Mouse (Mus musculus): ENCODE results near the gene Hipk2.

Gene Hipk2

DNA sequence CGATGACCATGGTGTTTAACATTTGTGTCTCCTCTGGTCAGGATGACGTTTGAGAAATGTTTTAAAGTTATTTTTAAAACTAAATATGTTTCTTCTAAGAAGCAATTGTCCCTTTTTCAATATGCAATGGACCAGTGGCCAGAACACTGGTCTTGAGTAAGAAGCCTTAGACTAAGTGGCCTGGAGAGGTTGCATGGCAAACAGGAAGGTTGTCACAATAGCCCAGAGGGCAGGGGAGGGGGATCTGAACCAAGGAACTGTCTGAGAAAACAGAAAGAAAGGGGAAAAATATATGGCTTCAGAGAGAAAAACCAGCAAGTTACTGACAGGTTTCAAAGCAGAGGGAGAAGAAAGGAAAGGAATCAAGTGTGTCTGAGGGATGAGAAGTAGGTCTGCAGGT lies 47.8 kb downstream of the Hipk2 start:
- DNase-seq (ENCODE audit: low spot score) = no peak

DNA sequence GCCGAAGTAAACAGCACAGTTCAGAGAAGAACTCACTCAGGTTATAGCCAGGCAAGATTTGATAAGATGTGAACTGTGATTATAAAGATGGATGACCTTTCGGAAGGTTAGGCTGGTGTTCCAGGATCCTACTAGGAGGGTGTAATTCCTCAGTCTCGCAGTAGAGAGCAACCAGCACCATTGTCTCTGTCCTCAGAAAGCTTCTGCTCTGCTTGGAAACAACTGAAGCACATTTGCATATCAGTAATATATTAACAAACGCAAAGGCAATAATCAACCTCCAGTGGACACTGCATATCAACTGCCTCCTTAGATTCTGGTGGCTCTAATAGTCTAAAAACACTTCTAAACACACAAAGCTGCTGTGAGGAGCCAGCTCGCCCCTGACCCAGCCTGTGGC lies 48.5 kb downstream of the Hipk2 start:
- DNase-seq (ENCODE audit: low spot score) = no peak

DNA sequence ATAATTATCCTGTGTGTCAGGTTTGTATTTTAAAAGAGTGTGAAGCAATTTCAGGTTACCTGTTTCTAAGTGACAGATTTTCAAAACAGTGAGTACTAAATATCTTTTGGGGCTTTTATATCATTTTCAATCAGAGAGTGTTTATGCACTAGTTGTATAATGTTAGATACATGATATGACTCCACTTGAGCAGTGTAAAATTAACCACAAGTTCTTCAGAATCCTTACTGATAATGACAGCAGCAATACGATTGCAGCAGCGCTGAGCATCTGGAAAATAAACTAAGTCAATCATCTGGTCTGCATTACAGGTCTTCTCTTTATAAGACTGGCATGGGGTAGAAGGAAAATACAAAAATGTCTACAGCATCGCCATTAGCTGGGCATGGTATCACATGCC lies 49.1 kb downstream of the Hipk2 start:
- no peak for DNase-seq (ENCODE audit: low spot score)

DNA sequence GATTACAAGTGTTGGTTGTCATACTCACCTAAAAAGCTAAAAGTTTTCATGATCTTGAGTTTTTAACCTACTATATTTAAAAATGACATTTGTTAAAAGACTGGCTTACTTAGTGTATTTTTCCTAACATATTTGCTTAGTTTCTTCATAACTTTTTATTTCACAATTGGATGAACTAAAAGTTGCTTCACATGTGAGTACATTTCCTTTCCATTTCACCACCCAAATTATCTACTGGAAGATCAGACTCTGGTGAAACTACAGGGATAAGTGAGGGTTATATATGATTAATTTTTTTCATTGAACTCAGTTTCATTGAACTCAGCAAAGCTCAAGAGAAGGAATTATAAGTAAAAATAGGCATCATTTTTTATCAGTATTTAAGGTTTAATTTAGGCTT lies 50.1 kb downstream of the Hipk2 start:
- no peak for DNase-seq (ENCODE audit: low spot score)

DNA sequence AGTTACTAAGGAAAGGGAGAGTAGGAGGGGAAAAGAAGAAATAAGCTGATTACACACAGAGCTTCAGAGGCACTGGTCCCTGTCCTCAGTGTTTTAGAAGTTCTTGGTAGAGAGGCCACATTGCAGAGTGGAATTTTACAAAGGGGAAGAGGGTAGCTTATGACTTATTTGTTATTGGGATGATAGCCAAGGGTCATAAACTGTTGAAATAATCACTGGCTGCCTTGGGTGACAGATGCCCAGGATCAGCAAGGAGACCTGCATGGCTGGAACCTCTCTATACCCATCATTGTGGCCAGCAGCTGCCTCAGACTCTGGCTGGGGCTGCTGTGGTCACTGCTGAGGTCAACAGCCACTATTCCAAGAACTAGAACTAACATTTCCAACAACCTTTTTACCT lies 52.1 kb downstream of the Hipk2 start:
- DNase-seq (ENCODE audit: low spot score) = no peak

DNA sequence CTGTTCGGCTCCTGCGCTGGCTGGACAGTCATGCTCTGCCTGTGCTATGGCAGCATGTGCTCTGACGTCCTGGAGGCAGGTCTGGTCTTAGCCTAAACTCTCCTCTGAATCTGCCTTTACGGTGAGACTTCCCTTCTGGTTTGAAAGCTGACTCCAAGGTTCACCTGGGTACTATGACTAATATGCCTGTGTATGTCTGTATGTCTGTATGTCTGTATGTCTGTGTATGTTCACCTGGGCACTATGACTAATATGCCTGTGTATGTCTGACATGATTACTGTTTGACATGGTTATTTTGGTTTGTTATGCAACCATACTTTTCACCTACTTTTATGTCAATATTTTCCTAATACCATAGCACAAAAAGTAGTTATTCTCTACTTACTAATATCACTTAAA lies 52.8 kb downstream of the Hipk2 start:
- DNase-seq (ENCODE audit: low spot score) = no peak

DNA sequence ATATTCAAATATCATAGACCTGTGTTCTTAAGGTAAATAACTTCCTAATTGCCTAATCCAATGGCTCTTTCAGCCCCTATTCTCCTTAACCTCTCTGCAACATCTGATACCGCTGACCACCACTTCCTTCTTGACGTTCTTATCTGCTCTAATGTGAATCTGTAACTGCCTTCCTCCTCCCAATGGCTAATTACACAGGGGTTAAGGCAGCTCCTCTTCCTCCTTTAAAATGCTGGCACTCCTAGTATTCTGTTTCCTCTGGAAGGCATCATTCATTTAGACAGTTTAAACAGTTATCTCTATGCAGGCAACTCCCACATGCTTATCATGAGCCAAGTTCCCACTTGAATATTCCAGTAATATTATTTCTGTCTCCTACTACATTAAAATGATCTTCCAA lies 54.3 kb downstream of the Hipk2 start:
- DNase-seq (ENCODE audit: low spot score) = no peak

DNA sequence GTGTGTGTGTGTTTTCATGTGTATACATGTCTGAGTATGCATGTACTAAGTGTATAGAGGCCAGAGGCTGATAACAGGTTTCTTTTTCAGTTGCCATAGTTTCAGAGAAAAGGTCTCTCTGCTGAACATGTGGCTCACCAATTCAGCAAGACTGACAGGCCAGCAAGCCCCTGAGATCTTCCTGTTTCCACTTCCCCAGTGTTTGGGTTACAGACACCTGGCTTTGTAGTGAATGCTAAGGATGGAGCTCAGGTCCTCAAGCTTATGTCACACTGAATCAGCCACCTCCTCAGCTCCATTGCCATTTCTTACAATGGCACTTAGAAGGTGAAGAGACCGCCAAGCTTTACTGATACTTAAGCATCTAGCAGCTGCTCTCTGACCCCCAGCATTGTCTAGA lies 55.1 kb downstream of the Hipk2 start:
- no peak for DNase-seq (ENCODE audit: low spot score)

DNA sequence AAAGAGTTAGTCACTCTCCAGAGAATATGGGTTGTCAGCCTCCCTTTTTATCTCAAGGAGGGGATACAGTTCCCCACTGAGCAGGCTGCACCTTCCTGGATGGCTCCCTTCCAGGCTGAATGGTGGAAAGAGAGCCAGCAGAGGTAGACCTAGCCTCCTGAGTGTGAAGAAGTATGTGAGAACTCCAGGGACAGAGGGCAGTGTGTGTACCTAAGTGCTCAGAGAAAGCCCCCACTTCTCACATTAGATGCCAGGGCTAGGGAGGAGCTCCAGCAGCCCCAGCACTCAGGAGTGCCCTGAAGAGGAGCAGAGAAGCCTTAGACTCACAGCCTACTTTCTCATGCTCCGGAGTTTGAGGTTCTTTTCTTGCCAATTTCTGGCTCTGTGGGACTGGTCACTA lies 59.7 kb downstream of the Hipk2 start:
- DNase-seq (ENCODE audit: low spot score) = no peak

DNA sequence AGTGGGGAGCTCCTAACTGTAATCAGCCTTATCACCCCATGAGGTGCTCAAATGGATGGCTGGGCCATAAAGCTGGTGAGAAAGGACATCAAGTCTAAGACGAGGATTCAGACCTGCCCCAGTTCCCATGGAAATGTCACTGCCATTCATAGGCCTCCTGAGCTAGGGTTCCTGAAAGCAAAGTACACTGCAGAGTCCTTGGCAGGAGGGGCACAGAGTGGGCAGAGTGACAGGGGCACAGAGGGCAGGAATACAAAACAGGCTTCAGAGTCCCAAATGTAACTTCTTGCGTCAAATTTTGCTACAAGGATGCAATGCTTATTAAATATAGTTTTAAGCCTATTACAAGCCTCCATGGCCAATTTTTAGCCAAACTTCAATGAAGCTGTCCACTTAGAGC lies 60.4 kb downstream of the Hipk2 start:
- DNase-seq (ENCODE audit: low spot score) = no peak

DNA sequence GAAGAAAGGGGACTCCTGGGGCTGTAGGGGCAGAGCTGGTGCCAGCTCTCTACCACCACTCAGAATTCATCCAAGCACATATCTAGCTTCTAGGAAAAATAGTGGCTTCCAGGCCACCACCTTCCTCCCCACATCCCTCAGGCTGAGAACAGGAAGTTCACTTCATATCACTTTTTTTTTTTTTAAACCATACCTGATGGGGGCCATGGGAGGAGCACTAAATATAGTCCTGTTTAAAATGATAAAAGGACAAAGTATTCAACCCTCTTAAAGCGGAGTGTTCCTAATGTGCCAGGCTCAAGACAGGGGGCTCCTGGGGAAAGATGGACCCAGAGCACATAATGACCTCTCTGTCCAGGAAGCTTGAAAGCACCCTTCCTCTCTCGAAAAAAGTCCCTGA lies 61.3 kb downstream of the Hipk2 start:
- DNase-seq (ENCODE audit: low spot score) = no peak

DNA sequence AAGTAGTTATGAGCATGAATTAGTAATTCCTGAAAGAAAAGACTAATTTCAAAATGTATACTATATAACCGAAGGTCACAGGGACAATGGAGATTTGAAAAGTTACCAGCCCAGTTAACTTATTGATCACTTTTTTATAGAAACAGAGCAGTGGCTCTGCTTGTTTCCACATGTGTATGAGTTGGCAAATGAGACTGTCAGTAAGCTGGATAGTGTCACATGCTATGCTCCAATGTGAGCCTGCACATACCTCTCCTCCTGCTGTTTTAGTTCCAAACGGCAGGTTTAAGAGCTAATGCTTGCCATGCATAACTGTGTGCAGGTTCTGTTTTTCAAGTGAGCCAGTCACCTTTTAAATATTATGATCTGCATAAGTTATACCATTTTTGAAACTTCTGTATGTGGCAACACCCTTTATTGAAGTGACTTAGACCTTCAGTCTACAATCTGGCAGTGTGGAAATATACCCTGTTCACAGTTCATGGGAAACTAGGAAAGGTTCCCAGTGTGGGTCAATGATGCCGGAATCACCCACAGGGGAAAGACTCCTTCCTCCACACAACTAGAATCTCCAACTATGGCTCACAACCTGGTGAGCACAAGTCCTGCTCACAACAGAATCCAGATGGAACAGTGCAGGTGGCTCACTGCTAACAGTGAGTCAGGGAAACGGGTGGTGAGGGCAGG lies 64.4 kb downstream of the Hipk2 start:
- DNase-seq (ENCODE audit: low spot score) = no peak

DNA sequence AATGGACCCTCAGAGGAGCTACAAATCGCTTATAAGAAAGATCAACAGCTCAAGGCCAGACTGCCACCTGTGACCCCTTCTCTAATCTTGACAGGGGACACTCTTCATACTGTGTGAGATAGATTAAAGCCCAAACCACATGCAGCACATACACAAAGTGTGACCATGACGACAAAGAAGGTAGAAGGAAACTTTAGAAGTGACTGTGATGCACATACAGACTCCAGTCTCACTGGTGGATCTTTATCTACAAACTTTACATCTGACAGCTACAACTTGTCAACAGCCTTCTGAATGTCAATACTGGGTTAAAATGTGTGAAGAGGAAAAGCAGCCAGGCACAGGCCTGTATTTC lies 65.9 kb downstream of the Hipk2 start:
- no peak for DNase-seq (ENCODE audit: low spot score)

DNA sequence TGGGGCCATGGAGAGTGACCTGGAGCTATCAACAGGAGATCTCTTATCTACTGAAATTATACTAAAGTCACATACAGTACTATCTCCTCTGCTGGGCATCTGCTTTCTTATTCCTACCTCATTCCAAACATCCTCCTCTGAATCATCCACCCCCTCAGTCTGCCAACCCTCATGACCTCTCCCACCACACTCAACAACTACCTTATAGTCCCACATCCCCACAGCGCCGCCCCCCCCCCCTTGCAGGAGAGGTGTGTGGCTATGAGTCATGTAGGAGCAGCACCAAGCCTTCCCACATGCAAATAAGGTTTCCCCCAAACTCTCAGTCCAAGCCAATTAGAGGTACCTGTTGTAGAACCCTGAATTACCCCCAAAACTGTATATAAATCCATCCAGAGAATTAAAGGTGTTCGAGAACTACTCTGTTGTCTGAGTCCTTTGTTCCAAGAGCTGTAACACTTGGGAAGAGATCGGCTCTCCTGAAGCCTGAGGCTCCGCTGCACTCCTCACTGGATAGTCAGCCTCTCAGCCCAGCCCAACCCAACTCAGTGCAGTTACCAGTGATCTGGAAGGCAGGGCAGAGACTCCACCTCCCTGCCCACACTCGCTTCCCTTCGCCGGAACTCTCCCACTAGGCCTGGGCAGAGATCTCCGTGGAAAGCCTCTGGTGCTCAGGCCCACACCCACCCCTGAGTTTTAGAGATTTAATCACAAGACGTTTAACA lies 66.4 kb downstream of the Hipk2 start:
- DNase-seq (ENCODE audit: low spot score) = no peak

DNA sequence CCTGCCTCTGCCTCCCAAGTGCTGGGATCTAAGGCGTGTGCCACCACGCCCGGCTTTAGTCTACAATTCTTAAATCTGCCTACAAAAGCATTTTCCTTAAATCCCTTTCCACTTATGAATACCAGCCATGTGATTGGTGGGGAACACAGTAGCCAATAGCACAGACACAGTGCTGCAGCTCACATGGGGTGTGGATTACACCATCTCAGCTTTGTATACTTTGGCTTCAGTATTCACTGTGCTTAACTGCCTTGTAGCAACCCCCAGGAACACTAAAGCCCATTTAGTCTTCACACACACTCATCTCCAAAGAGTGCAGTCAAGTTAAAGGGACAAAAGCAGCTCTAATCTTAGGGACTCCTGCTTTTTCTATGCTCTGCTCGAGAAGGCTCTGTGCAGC lies 67.6 kb downstream of the Hipk2 start:
- DNase-seq (ENCODE audit: low spot score) = no peak

DNA sequence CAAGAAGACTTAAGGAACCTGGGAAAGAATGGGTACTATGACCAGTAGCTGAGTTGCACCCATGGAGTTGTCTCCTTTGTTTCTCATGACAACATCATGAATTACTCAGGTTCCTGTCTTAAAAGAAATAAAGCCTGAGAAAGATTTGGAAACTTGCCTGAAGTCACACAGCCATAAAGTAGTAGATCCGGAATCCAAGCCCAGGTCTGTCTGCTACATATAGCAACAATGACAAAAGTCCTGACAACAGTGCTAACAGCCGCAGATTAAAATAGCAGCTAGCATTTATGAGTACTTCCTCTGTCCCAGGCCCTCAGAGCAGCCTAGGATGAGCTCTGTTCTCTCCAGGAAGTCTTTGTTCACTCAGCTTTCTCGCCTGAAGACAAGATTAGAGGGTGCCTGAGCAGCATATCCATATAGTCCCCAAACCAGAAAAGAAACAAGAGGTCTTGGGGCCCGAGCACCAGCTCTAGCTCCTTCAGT lies 69.0 kb downstream of the Hipk2 start:
- DNase-seq (ENCODE audit: low spot score) = no peak

DNA sequence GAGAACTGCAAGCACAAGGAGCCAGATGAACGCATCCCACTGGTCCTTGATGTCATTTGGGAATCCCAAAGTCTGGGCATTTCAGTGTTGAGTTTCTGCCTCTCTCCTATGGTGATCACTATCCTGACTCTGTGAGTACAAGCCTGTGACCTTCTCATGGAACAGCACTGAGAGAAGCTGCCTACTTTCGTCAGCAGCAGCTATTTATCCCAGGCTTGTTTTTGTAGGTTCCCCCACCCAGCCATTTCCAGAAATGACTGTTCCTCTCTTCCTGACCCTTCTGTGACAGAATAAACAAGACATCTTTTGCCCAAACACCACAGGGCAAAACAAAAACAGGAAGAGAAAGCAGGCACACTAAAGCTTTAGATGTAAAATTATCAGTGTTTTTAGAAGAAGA lies 70.4 kb downstream of the Hipk2 start:
- DNase-seq (ENCODE audit: low spot score) = no peak

DNA sequence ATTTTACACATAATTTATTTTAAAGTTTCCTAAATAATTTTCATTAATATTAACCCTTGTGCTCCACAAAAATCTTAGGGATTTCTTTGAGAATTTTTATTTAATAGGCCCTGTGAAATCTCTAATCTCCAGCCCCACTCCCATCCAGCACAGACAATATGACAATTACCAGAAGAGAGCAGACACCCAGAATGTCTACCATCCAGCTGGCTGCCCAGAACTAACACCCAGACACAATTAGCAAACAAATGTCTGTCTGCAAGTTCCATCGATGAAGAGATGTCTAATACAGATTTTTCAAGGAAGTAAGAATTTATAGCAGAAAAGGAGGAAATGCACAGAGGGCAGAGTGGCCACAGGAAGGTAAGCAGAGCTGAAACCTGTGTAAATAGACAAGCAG lies 74.7 kb downstream of the Hipk2 start:
- no peak for DNase-seq (ENCODE audit: low spot score)

DNA sequence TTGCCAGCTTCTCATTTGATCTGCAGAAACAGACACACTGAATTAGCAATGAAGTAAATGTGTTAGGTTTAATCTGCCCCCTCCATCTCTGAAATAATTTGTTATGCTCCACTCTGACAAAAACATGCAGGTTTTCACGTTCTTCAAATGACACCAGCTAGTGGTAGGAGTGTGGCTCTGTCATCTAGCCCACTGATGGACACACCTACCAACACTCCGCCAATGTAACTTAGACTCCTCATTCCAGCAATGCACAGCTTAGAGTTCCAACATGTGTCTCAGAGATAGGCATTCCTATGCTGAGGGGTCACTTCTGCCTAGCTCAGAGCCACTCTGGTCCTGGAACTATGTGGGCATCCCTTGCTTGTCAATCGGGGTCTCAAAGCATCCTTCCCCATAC lies 78.4 kb downstream of the Hipk2 start:
- no peak for DNase-seq (ENCODE audit: low spot score)

DNA sequence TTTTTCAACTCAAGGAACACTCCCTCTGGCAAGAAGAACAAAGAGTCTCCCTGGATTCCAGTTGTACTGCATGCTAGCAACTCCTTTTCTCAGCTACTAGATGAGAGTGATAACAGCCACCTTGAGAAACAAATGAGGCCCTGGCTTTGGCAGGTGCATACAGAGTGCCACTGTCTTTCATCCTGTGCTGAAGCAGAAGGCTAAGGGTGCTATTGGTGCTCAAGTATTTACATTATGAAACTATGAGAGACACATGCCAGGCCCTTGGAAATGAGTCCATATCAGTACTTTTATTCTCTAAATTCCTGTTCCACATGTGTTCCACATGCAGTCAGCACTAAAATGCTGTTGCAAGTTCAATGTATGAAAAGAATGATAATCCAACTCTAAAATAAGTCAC lies 79.0 kb downstream of the Hipk2 start:
- no peak for DNase-seq (ENCODE audit: low spot score)

DNA sequence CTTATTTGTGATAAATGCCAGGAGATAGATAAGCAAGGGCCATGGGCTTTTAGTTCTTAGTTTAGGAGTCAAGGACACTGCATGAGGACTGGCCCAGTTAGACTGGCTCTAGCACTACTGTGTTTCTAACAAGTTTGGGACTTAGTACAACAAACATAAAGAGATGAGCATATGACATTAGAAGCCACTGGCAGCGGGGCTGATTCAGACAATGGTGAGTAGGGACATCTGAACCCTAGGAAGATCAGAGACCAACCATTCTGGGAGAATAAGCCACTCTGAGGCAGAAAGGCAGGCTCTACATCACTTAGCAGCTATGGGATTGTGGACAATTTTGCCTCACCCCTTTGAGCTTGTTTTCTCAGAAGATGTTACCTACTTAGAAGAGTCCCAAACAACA lies 79.6 kb downstream of the Hipk2 start:
- DNase-seq (ENCODE audit: low spot score) = no peak

DNA sequence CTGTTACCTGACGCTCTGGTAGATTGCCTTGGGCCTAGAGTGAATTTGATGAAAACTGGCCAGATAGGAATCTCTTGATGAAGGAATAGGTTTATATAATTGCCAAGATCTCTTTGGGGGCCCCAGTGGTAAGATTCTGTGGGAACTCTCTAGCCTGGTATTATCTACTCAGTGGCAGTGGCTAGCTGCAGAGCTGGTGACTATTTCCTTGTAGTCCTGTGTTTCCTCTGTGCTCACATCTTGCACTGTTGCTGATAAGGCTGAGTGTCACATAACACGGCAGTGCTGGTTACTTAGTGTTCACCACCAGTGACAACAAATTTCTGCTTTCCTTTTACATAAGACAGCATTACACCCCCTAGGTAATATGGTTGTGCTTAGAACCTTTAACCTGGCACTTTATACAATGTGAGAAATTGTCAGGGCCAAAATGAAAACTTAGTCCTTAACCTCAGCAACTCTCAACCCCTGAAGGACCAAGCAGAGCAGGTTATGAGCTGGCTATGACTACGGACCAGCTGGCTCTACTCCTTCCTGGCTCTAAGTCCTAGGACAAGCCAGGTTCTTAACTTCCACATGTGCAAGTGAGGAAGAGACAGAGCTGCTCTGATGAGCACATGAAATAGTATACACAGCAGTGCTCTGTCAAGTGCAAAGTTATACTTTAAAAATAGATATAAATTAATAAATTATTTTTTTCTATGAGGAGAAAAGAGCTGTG lies 80.7 kb downstream of the Hipk2 start:
- DNase-seq (ENCODE audit: low spot score) = no peak

DNA sequence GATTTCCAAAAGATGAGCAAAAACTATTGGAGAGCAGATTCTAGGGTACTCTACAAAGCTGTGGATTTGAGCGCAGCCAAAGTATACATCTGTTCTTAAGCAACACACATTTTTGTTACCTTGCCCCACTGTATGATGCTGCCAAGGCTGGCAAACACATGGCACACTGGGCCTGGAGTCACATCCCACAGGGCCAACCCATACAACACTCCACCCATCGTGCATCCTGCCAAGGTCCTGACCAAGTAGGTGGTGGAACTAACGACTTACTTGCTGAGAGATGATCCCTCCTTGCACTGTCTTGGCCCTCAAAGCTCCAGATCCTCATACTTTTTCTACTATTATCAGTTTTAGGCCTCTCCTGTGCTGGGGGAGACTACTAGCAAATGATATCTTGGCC lies 83.0 kb downstream of the Hipk2 start:
- no peak for DNase-seq (ENCODE audit: low spot score)

Measured in testis, postnatal 10 days (tissue).